Mouse (Mus musculus) ES-Bruce4 (cell line): ENCODE measurements around the gene Zscan12.

Experiments
- CTCF ChIP-seq: IDR thresholded peaks from one replicate; pipeline ENCODE4 v1.8.1; 2011; ENCODE audit warnings: low read depth, low read length
- EP300 ChIP-seq: IDR thresholded peaks from 2 replicates; pipeline ENCODE4 v1.6.1; 2011; ENCODE audit warnings: low read depth, low read length; ENCODE audit not compliant: insufficient read depth

DNA sequence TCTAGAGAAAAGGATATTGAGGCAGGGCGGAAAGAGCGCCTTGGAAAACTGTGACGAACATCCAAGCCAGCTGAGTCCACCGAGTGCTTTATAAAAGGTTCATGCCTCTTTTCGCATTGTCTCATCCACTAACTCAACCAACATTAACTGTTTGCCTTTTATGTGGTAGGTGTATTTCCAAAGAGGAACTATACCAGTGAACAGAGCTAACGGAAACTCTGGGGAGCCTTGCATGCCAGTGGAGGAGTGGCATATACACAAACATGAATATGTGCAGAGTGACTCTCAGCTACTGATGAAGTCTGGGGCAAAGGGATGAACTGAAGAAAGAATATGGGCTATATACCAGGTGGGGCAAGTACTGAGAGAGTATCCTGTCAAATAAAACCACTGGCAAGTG, 39.2 kb upstream of the Zscan12 start:
- TF ChIP-seq CTCF = no peak
- TF ChIP-seq EP300 = no peak
